Mouse (Mus musculus): ENCODE measurements around the gene Ivns1abp. TPM values are rescaled to one million over a fixed set of nuclear protein-coding genes. Genes with fewer than 3 reads are reported as not detected.

The Ivns1abp gene
- total RNA-seq, 1 experiment from 2014 or later, result 273 TPM

DNA sequence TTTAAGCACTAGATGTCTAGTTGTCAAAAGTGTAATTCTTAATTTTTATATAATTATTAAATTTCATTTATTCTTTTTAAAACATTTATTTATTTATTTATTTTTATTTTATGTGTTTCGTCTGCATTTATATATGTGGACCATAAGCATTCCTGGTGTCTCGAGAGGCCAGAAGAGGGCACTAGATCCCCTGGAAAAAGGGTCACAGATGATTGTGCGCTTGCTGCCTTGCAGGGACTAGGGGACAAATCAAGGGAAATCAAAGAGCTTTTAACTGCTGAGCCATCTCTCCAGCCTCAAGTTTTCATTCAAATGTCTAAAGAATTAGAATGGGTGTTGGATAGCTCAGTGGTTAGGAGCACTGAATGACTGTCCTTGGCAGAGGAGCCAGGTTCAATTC, 33.1 kb downstream of the Ivns1abp start:
- ATAC-seq (replicated peaks; ENCODE audit: insufficient number of reproducible peaks, low FRiP score, low TSS enrichment, poor library complexity, severe bottlenecking), result no peak

DNA sequence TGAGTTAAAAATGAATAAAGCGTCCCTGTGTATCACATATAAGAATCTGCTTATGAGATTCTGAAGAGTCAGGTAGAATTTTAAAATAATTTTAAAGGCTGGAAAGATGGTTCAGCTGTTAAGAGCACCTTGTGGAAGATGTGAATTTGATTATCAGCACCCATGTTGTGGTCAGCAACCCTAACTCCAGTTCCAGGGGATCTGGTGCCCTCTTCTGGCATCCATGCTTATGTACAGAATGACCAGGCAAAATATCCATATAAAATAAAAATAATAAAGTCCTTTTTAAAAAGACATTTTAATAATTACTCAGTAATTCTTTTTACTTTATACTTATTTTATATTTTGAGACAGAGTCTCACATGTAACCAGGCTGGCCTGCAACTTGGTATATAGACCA, 45.8 kb downstream of the Ivns1abp start:
- no peak for ATAC-seq (replicated peaks; ENCODE audit: insufficient number of reproducible peaks, low FRiP score, low TSS enrichment, poor library complexity, severe bottlenecking)

DNA sequence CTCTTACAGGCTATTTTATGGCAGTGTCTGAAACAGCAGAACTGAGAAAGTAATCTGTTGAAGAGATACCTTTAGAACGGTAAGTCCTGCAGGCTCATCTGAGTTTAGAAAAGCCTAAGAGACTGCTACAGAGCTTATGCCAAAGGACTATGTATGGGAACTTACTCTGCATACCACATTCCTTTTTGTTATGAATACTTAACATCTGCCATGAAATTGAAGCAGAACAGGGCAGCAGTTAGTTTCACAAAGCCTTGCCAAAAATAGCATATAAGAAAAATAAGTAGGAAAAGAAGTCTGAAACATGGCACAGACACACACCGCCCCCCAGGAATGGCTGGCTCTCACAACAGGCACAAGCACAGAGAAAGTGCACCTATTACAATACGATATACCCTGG, 65.5 kb downstream of the Ivns1abp start:
- no peak for ATAC-seq (replicated peaks; ENCODE audit: insufficient number of reproducible peaks, low FRiP score, low TSS enrichment, poor library complexity, severe bottlenecking)

Other genes starting within 250 kb of the Ivns1abp start
- gene Gm47985, start 161.9 kb upstream of the Ivns1abp start, total RNA-seq (2017), result not detected in 3 replicates
- 0.85 TPM in 1 of 3 replicates, not detected in the others for gene Gm8947, start 152.1 kb upstream of the Ivns1abp start, total RNA-seq (2017)
- gene Gm47995, start 146.0 kb upstream of the Ivns1abp start, total RNA-seq (2017), result 0.68 TPM in 1 of 3 replicates, not detected in the others
- gene 3110040M04Rik, start 140.4 kb upstream of the Ivns1abp start, total RNA-seq (2017), result not detected in 3 replicates
- gene Gm47996, start 134.3 kb upstream of the Ivns1abp start, total RNA-seq (2017), result not detected in 3 replicates
- gene Swt1, start 84.0 kb downstream of the Ivns1abp start, total RNA-seq (2017), result 21.1 to 53.1 TPM (median 41.1 TPM) in 3 replicates
- gene Trmt1l, start 84.1 kb downstream of the Ivns1abp start, total RNA-seq (2017), result 21.1 to 33.9 TPM (median 26.0 TPM) in 3 replicates
- 130 to 207 TPM (median 167 TPM) in 3 replicates for gene Rnf2, start 156.5 kb downstream of the Ivns1abp start, total RNA-seq (2017)
- gene Fam129a, start 226.7 kb downstream of the Ivns1abp start, total RNA-seq (2017), result 94.5 to 113 TPM (median 95.7 TPM) in 3 replicates

Measured in monocyte, adult 5-6 weeks (primary cell).